8 mouse cellular contexts compared by ENCODE assay signal in the genomic region with DNA sequence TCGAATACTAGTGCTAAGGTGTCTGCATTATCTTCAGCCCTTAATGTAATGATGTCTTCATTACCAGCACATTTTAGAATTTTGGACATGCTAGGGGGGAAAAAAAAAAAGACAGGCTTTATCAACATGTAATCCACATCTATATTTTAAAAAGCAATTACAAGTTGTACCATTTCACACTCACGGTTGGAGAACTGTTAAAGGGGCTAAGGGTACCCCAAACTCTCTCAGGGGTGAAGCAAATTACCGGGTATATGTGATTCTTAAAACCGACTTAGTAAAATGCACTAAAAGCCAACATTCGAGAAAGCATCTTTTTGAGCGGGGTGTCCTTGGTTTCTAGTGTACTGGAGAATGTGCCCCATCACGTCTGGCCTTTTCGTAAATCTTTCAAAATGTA. TPM values are rescaled to one million over a fixed set of nuclear protein-coding genes. Genes with fewer than 3 reads are reported as not detected.
DNase-seq lines count a peak whose midpoint lies in the region; ATAC-seq and TF ChIP-seq lines count a peak whose summit lies in the region.

No protein-coding gene starts in this region.

- H3K4me1 ChIP-seq in heart, adult 2 months (ENCODE audit: control insufficient read depth, insufficient read depth, low read length): peaks cover 4% of the 10 kb centered on the region
- H3K4me1 ChIP-seq in forebrain, embryonic 14.5 days (ENCODE audit: control insufficient read depth, insufficient read depth, low read length): peaks cover 13% of the 10 kb centered on the region
- H3K4me1 ChIP-seq in liver, embryonic 14.5 days (replicated peaks; ENCODE audit: control insufficient read depth in 2 of 2, insufficient read depth in 2 of 2, low read length in 1 of 2): peaks cover 10 to 13% of the 10 kb centered on the region in 2 experiments

- intact Hi-C loops in heart, adult 2 months (cut with DNase I): loop anchor here (5.0 kb wide), 1 partner anchor 435 kb away; a partner anchor contains a TSS
- intact Hi-C loops in left cerebral cortex, postnatal 25 days (cut with DNase I): no loop called here

- no peak for ATAC-seq in forebrain, embryonic 14.5 days
- ATAC-seq in liver, embryonic 14.5 days (ENCODE audit: insufficient read depth): no peak

- H3K4me2 ChIP-seq in forebrain, embryonic 14.5 days (ENCODE audit: low read length): peak overlapping the region; percentile 79
- peak overlapping the region; percentile 76 for H3K4me2 ChIP-seq in liver, embryonic 14.5 days (ENCODE audit: low read depth)

- no peak overlapping the region for H3K9ac ChIP-seq in heart, adult 2 months (ENCODE audit: low read depth, low read length)
- H3K9ac ChIP-seq in forebrain, embryonic 14.5 days (ENCODE audit: low read length): peak overlapping the region; percentile 71
- peak overlapping the region; percentile 96 for H3K9ac ChIP-seq in liver, embryonic 14.5 days (replicated peaks)

- no peak for TF ChIP-seq POLR2A in heart, adult 2 months (IDR thresholded peaks at IDR 0.05; ENCODE audit: insufficient read depth, low read depth, low read length)

- no peaks in the 10 kb centered on the region for H3K9me3 ChIP-seq in forebrain, embryonic 14.5 days (replicated peaks; ENCODE audit: control insufficient read depth, low read length)
- H3K9me3 ChIP-seq in liver, embryonic 14.5 days (ENCODE audit: control insufficient read depth, low read length): no peaks in the 10 kb centered on the region

- DNase-seq in heart, adult 2 months: no peak
- no peak for DNase-seq in heart, adult 18-20 months
- no peak for DNase-seq in forebrain, embryonic 14.5 days (ENCODE audit: low spot score)
- no peak for DNase-seq in liver, embryonic 14.5 days (ENCODE audit: low read depth in 3 of 3, low spot score in 3 of 3)
- no peak for DNase-seq in T-cell, adult 2 months (ENCODE audit: low spot score)
- no peak for DNase-seq in layer of hippocampus, postnatal 14 days (ENCODE audit: low spot score in 2 of 2)
- DNase-seq in left cerebral cortex, postnatal 25 days (ENCODE audit: low spot score in 2 of 2): no peak

- TF ChIP-seq CTCF in heart, adult 2 months (IDR thresholded peaks at IDR 0.05): no peak
- TF ChIP-seq CTCF in C2C12 (IDR thresholded peaks at IDR 0.05; ENCODE audit: control insufficient read depth, insufficient read depth, insufficient read length): no peak
- no peak for TF ChIP-seq CTCF in liver, embryonic 14.5 days (IDR thresholded peaks at IDR 0.05; ENCODE audit: low read depth)

- H3K27ac ChIP-seq in heart, adult 2 months: no peak overlapping the region; the same call in 1 of the 2 replicates
- H3K27ac ChIP-seq in forebrain, embryonic 14.5 days (ENCODE audit: low read depth, low read length): no peak overlapping the region
- peak overlapping the region; percentile 71 for H3K27ac ChIP-seq in liver, embryonic 14.5 days

- no peak for TF ChIP-seq EP300 in heart, adult 2 months (IDR thresholded peaks at IDR 0.05; ENCODE audit: insufficient read depth, low read depth, low read length)
- no peak for TF ChIP-seq EP300 in liver, embryonic 14.5 days (IDR thresholded peaks at IDR 0.05; ENCODE audit: low read depth)

- 7% methylated on average over 8 of the region's 8 CpGs for whole genome bisulfite sequencing in heart, adult 2 months
- WGBS in forebrain, embryonic 14.5 days: 11% methylated on average over 8 of the region's 8 CpGs
- WGBS in liver, embryonic 14.5 days (ENCODE audit: insufficient replicate concordance): 5% methylated on average over 8 of the region's 8 CpGs

- peak overlapping the region; percentile 65 for H3K4me3 ChIP-seq in heart, adult 2 months
- peak overlapping the region; percentile 54 for H3K4me3 ChIP-seq in C2C12 (ENCODE audit: insufficient read depth, poor library complexity, severe bottlenecking)
- peak overlapping the region; percentile 55 for H3K4me3 ChIP-seq in forebrain, embryonic 14.5 days (ENCODE audit: low read depth, low read length)
- H3K4me3 ChIP-seq in liver, embryonic 14.5 days (ENCODE audit: insufficient read depth in 1 of 2, low read depth in 2 of 2, low read length in 2 of 2): peak overlapping the region; percentile 87 to 90

- peaks cover 30% of the 10 kb centered on the region for H3K79me3 ChIP-seq in C2C12 (ENCODE audit: low read depth)

- peaks cover 9% of the 10 kb centered on the region for H3K36me3 ChIP-seq in heart, adult 2 months (ENCODE audit: control insufficient read depth, insufficient read depth, low read length)
- peaks cover 37% of the 10 kb centered on the region for H3K36me3 ChIP-seq in C2C12 (ENCODE audit: control insufficient read depth, insufficient read depth)
- H3K36me3 ChIP-seq in forebrain, embryonic 14.5 days (ENCODE audit: control insufficient read depth, insufficient read depth, low read length): peaks cover 23% of the 10 kb centered on the region
- peaks cover 33% of the 10 kb centered on the region for H3K36me3 ChIP-seq in liver, embryonic 14.5 days (replicated peaks; ENCODE audit: control insufficient read depth, insufficient read depth, low read depth)

- peak overlapping the region; percentile 64 for H3ac ChIP-seq in C2C12 (ENCODE audit: control insufficient read depth, insufficient read length, low read depth)

- H3K79me2 ChIP-seq in heart, adult 2 months (replicated peaks; ENCODE audit: control insufficient read depth, insufficient read depth, low read length): no peaks in the 10 kb centered on the region
- peaks cover 65% of the 10 kb centered on the region for H3K79me2 ChIP-seq in C2C12 (ENCODE audit: control insufficient read depth, insufficient read depth)

- no peaks in the 10 kb centered on the region for H3K27me3 ChIP-seq in heart, adult 2 months (ENCODE audit: control insufficient read depth, insufficient read depth, low read length)
- H3K27me3 ChIP-seq in C2C12 (ENCODE audit: control insufficient read depth, insufficient read depth, insufficient read length): no peaks in the 10 kb centered on the region
- no peaks in the 10 kb centered on the region for H3K27me3 ChIP-seq in forebrain, embryonic 14.5 days (replicated peaks; ENCODE audit: control insufficient read depth, insufficient read depth, low read length)
- no peaks in the 10 kb centered on the region for H3K27me3 ChIP-seq in liver, embryonic 14.5 days (ENCODE audit: control insufficient read depth, insufficient read depth, low read length)

TF ChIP-seq in C2C12, 6 proteins besides CTCF, POLR2A, EP300 and RAD21:
- TF ChIP-seq MYOG (IDR thresholded peaks at IDR 0.05; ENCODE audit: control insufficient read depth, extremely low read depth, insufficient read length) (no peak), USF1 (IDR thresholded peaks at IDR 0.05; ENCODE audit: low read depth) (no peak), MAX (IDR thresholded peaks at IDR 0.05) (no peak), CEBPB (IDR thresholded peaks at IDR 0.05; ENCODE audit: low read depth) (no peak), MYOD1 (IDR thresholded peaks at IDR 0.05; ENCODE audit: control insufficient read depth, insufficient read length, low read depth) (no peak), FOSL1 (IDR thresholded peaks at IDR 0.05; ENCODE audit: insufficient read depth, low read length, poor library complexity, severe bottlenecking) (no peak)

RNA-seq across cellular contexts. Expression of a gene that starts 1.2 kb away (rescaled TPM):
- total RNA-seq in heart, adult 2 months (2021): 10 to 100 TPM; 36.5 to 39.9 TPM
- polyA plus RNA-seq in heart, adult 2 months (2012; rRNA removed): 25.9 and 35.8 TPM in 2 replicates
- total RNA-seq in heart, adult 18-20 months (2021): 10 to 100 TPM; 40.6 to 41.8 TPM
- 228 TPM for polyA plus RNA-seq in C2C12 (2012; fragmentation: generic; extraction: Trizol)
- polyA plus RNA-seq in forebrain, embryonic 14.5 days (2014; fragmentation: Nextera tagmentation; extraction: Ambion mirVana): 217 and 258 TPM in 2 replicates
- polyA plus RNA-seq in liver, embryonic 14.5 days (2012; rRNA removed): 355 and 391 TPM in 2 replicates
- 356 and 377 TPM in 2 replicates for polyA plus RNA-seq in liver, embryonic 14.5 days (2014; fragmentation: Nextera tagmentation; extraction: Ambion mirVana)
- 10 to 100 TPM; 45.3 to 51.5 TPM for total RNA-seq in layer of hippocampus, postnatal 14 days (2021)
- 10 to 100 TPM; 49.1 to 51.8 TPM for total RNA-seq in left cerebral cortex, postnatal 25 days (2021)

RNA-seq across cellular contexts. Expression of a gene that starts 4.3 kb away (rescaled TPM):
- 10 to 100 TPM; 23.1 to 23.3 TPM for total RNA-seq in heart, adult 2 months (2021)
- 28.0 and 43.2 TPM in 2 replicates for polyA plus RNA-seq in heart, adult 2 months (2012; rRNA removed)
- 10 to 100 TPM; 24.7 to 26.9 TPM for total RNA-seq in heart, adult 18-20 months (2021)
- 29.1 TPM for polyA plus RNA-seq in C2C12 (2012; fragmentation: generic; extraction: Trizol)
- 51.3 and 53.6 TPM in 2 replicates for polyA plus RNA-seq in forebrain, embryonic 14.5 days (2014; fragmentation: Nextera tagmentation; extraction: Ambion mirVana)
- 9.0 and 11.8 TPM in 2 replicates for polyA plus RNA-seq in liver, embryonic 14.5 days (2012; rRNA removed)
- 15.2 and 15.7 TPM in 2 replicates for polyA plus RNA-seq in liver, embryonic 14.5 days (2014; fragmentation: Nextera tagmentation; extraction: Ambion mirVana)
- total RNA-seq in layer of hippocampus, postnatal 14 days (2021): 10 to 100 TPM; 25.8 to 27.7 TPM
- 10 to 100 TPM; 32.1 TPM for total RNA-seq in left cerebral cortex, postnatal 25 days (2021)

RNA-seq across cellular contexts. Expression of a gene that starts 11.0 kb away (rescaled TPM):
- 10 to 100 TPM; 75.4 to 90.4 TPM for total RNA-seq in heart, adult 2 months (2021)
- 48.0 and 85.1 TPM in 2 replicates for polyA plus RNA-seq in heart, adult 2 months (2012; rRNA removed)
- 10 to 100 TPM; 81.6 to 88.8 TPM for total RNA-seq in heart, adult 18-20 months (2021)
- polyA plus RNA-seq in C2C12 (2012; fragmentation: generic; extraction: Trizol): 13.4 TPM
- 23.2 and 29.3 TPM in 2 replicates for polyA plus RNA-seq in forebrain, embryonic 14.5 days (2014; fragmentation: Nextera tagmentation; extraction: Ambion mirVana)
- polyA plus RNA-seq in liver, embryonic 14.5 days (2012; rRNA removed): 4.6 TPM in 2 replicates
- polyA plus RNA-seq in liver, embryonic 14.5 days (2014; fragmentation: Nextera tagmentation; extraction: Ambion mirVana): 8.8 and 10.1 TPM in 2 replicates
- 100 to 1,000 TPM; 194 to 204 TPM for total RNA-seq in layer of hippocampus, postnatal 14 days (2021)
- total RNA-seq in left cerebral cortex, postnatal 25 days (2021): 100 to 1,000 TPM; 234 to 245 TPM
